Mouse (Mus musculus) forebrain, postnatal 0 days (tissue): ENCODE measurements around the gene Gmcl1. TPM values are rescaled to one million over a fixed set of nuclear protein-coding genes. Genes with fewer than 3 reads are reported as not detected.

Experiments
- ATAC-seq: fragments of 200-750 bp; cut with Nextera tagmentation; 2 replicates; pipeline ENCODE4 v1.8.0; 2017; ENCODE audit warnings: mild to moderate bottlenecking, moderate library complexity
- DNase-seq: peaks from one replicate; pipeline ENCODE4 v3.0.0-alpha.2; 2015
- H3K27ac ChIP-seq: fragments of 300-500 bp; sonication (generic); 2 replicates; pipeline ENCODE4 v1.5.1; 2014; ENCODE audit warnings: low read depth, mild to moderate bottlenecking, antibody characterized with exemption, low read length, moderate library complexity, mixed read lengths
- H3K27me3 ChIP-seq: fragments of 300-500 bp; sonication (generic); 2 replicates; pipeline ENCODE4 v1.6.1; 2014; ENCODE audit warnings: mild to moderate bottlenecking, low read length, mixed read lengths; ENCODE audit not compliant: insufficient read depth
- H3K36me3 ChIP-seq: fragments of 300-500 bp; sonication (generic); 2 replicates; pipeline ENCODE4 v1.6.1; 2014; ENCODE audit warnings: mild to moderate bottlenecking, moderate library complexity; ENCODE audit not compliant: insufficient read depth
- H3K4me1 ChIP-seq: fragments of 300-500 bp; sonication (generic); 2 replicates; pipeline ENCODE4 v1.6.1; 2014; ENCODE audit warnings: antibody characterized with exemption; ENCODE audit not compliant: insufficient read depth
- H3K4me2 ChIP-seq: fragments of 300-500 bp; sonication (generic); 2 replicates; pipeline ENCODE4 v1.6.1; 2014; ENCODE audit warnings: low read depth, mild to moderate bottlenecking, moderate library complexity
- H3K4me3 ChIP-seq: fragments of 300-500 bp; sonication (generic); 2 replicates; pipeline ENCODE4 v1.5.1; 2014; ENCODE audit warnings: low read depth, low read length, mixed read lengths
- H3K9ac ChIP-seq: fragments of 300-500 bp; sonication (generic); 2 replicates; pipeline ENCODE4 v1.6.1; 2014; ENCODE audit warnings: mild to moderate bottlenecking
- H3K9me3 ChIP-seq: fragments of 300-500 bp; sonication (generic); 2 replicates; pipeline ENCODE4 v1.6.1; 2016; ENCODE audit warnings: low read length
- CTCF ChIP-seq: sonication (generic); IDR thresholded peaks from 2 replicates; pipeline ENCODE4 v1.5.1; 2016; ENCODE audit warnings: antibody characterized with exemption, control low read depth, low read depth
- WGBS: fragments of 180-500 bp; shearing (Covaris S2); extraction: QIAGEN DNeasy Blood & Tissue Kit; methylation state at CpG from one replicate; pipeline ENCODE4 v1.1.7; 2014; 5-methylcytosine and 5-hydroxymethylcytosine counted together
- polyA plus RNA-seq: library from polyadenylated mRNA; unstranded; fragments of >200 nt; fragmentation: Nextera tagmentation; extraction: Ambion mirVana; gene quantifications from 2 replicates; pipeline ENCODE4 v1.2.1, GENCODE M21; 2015
- total RNA-seq: library from RNA; depleted of rRNA; stranded (reverse); fragments of >200 nt; gene quantifications from 2 replicates; pipeline ENCODE4 v1.2.3, GENCODE M21; 2014

Gmcl1 gene
- total and polyA plus RNA-seq, 2 experiments from 2014 or later: 23.6 to 26.5 TPM

- Histone ChIP-seq H3K9me3 (no peaks in the 10 kb centered on the region), H3K27me3 (no peaks in the 10 kb centered on the region), H3K36me3 (peaks cover 40% of the 10 kb centered on the region), H3K4me1 (peaks cover 10% of the 10 kb centered on the region), H3K27ac (no peak overlapping the region), H3K4me2 (no peak overlapping the region), H3K4me3 (no peak overlapping the region), H3K9ac (no peak overlapping the region)
- 84% methylated on average over 5 of the region's 5 CpGs for WGBS
- DNase-seq (no peak), ATAC-seq (no peak)
- no peak for TF ChIP-seq CTCF
Observed at GRCm38 (mm10) chr6:86665076-86665475, 68.1 kb downstream of the Gmcl1 start.

GRCm38 (mm10) chr6:86660161-86660877 lies 72.9 kb downstream of the Gmcl1 start:
- 80% methylated on average over 9 of the region's 9 CpGs for WGBS
- H3K9me3 ChIP-seq: no peaks in the 10 kb centered on the region
- H3K36me3 ChIP-seq: peaks cover 52% of the 10 kb centered on the region
- H3K4me2 ChIP-seq: no peak overlapping the region
- DNase-seq (no peak), ATAC-seq (no peak)
- no peak for TF ChIP-seq CTCF
- no peak overlapping the region for H3K9ac ChIP-seq
- H3K27ac ChIP-seq: no peak overlapping the region
- H3K4me3 ChIP-seq: no peak overlapping the region
- no peaks in the 10 kb centered on the region for H3K4me1 ChIP-seq
- H3K27me3 ChIP-seq: no peaks in the 10 kb centered on the region

GRCm38 (mm10) chr6:86658501-86658900 lies 74.7 kb downstream of the Gmcl1 start:
- DNase-seq: no peak
- Histone ChIP-seq H3K9ac (no peak overlapping the region), H3K4me1 (no peaks in the 10 kb centered on the region), H3K36me3 (peaks cover 50% of the 10 kb centered on the region), H3K4me2 (no peak overlapping the region), H3K4me3 (no peak overlapping the region), H3K9me3 (no peaks in the 10 kb centered on the region), H3K27ac (no peak overlapping the region), H3K27me3 (no peaks in the 10 kb centered on the region)
- WGBS: 84% methylated on average over 3 of the region's 3 CpGs
- TF ChIP-seq CTCF: no peak
- ATAC-seq: no peak

- DNase-seq: no peak
- WGBS: 79% methylated on average over 9 of the region's 9 CpGs
- TF ChIP-seq CTCF: peak; percentile 38; the same call in 1 of the 2 replicates
- ATAC-seq: no peak; the same call in 1 of the 2 replicates
- H3K27me3 ChIP-seq: no peaks in the 10 kb centered on the region
- no peak overlapping the region for H3K9ac ChIP-seq
- no peaks in the 10 kb centered on the region for H3K4me1 ChIP-seq
- H3K9me3 ChIP-seq: no peaks in the 10 kb centered on the region
- H3K4me2 ChIP-seq: no peak overlapping the region
- no peak overlapping the region for H3K4me3 ChIP-seq
- no peak overlapping the region for H3K27ac ChIP-seq
- peaks cover 54% of the 10 kb centered on the region for H3K36me3 ChIP-seq
Observed at GRCm38 (mm10) chr6:86654270-86654916, 78.8 kb downstream of the Gmcl1 start.

- TF ChIP-seq CTCF: no peak
- H3K27me3 ChIP-seq: no peaks in the 10 kb centered on the region
- no peak overlapping the region for H3K4me3 ChIP-seq
- WGBS: 92% methylated on average over 6 of the region's 6 CpGs
- peaks cover 56% of the 10 kb centered on the region for H3K36me3 ChIP-seq
- no peak overlapping the region for H3K4me2 ChIP-seq
- no peak overlapping the region for H3K9ac ChIP-seq
- H3K27ac ChIP-seq: no peak overlapping the region
- DNase-seq (no peak), ATAC-seq (no peak)
- no peaks in the 10 kb centered on the region for H3K4me1 ChIP-seq
- no peaks in the 10 kb centered on the region for H3K9me3 ChIP-seq
Observed at GRCm38 (mm10) chr6:86653026-86653425, 80.2 kb downstream of the Gmcl1 start.

- Histone ChIP-seq H3K4me3 (no peak overlapping the region), H3K9me3 (no peaks in the 10 kb centered on the region), H3K4me2 (no peak overlapping the region), H3K27me3 (no peaks in the 10 kb centered on the region), H3K4me1 (no peaks in the 10 kb centered on the region), H3K9ac (no peak overlapping the region), H3K36me3 (peaks cover 38% of the 10 kb centered on the region), H3K27ac (no peak overlapping the region)
- TF ChIP-seq CTCF: no peak
- WGBS: 83% methylated on average over 7 of the region's 7 CpGs
- DNase-seq: no peak
- no peak for ATAC-seq
Observed at GRCm38 (mm10) chr6:86646143-86646542, 87.0 kb downstream of the Gmcl1 start.

- H3K27me3 ChIP-seq: no peaks in the 10 kb centered on the region
- H3K9me3 ChIP-seq: no peaks in the 10 kb centered on the region
- H3K27ac ChIP-seq: no peak overlapping the region
- no peak for DNase-seq
- H3K4me3 ChIP-seq: no peak overlapping the region
- no peaks in the 10 kb centered on the region for H3K4me1 ChIP-seq
- no peak for ATAC-seq
- H3K9ac ChIP-seq: no peak overlapping the region
- no peak for TF ChIP-seq CTCF
- WGBS: 80% methylated on average over 4 of the region's 4 CpGs
- no peak overlapping the region for H3K4me2 ChIP-seq
- H3K36me3 ChIP-seq: peaks cover 32% of the 10 kb centered on the region
Observed at GRCm38 (mm10) chr6:86645551-86645950, 87.6 kb downstream of the Gmcl1 start.
